Mouse (Mus musculus): Measurements from ENCODE around the gene Aebp1.

Aebp1 gene

GRCm38 (mm10) chr11:5893807-5894206 lies 32.1 kb downstream of the Aebp1 start:
- no peak for ATAC-seq (ENCODE audit: low TSS enrichment)

- ATAC-seq (ENCODE audit: low TSS enrichment) = no peak
Observed at GRCm38 (mm10) chr11:5897230-5897629, 35.5 kb downstream of the Aebp1 start.

GRCm38 (mm10) chr11:5897839-5898238 lies 36.1 kb downstream of the Aebp1 start:
- no peak for ATAC-seq (ENCODE audit: low TSS enrichment)

GRCm38 (mm10) chr11:5898531-5898930 lies 36.8 kb downstream of the Aebp1 start, which contains the start of gene Myl7:
TSS of gene Myl7 (minus strand) at chr11:5898782.
- no peak for ATAC-seq (ENCODE audit: low TSS enrichment)

GRCm38 (mm10) chr11:5899286-5899685 lies 37.5 kb downstream of the Aebp1 start:
- ATAC-seq (ENCODE audit: low TSS enrichment) = no peak

- ATAC-seq (ENCODE audit: low TSS enrichment) = no peak
Observed at GRCm38 (mm10) chr11:5901320-5901719, 39.6 kb downstream of the Aebp1 start.

GRCm38 (mm10) chr11:5901950-5902349 lies 40.2 kb downstream of the Aebp1 start:
- peak; percentile 24; the same call in 1 of the 2 replicates for ATAC-seq (ENCODE audit: low TSS enrichment)

- ATAC-seq (ENCODE audit: low TSS enrichment) = no peak
Observed at GRCm38 (mm10) chr11:5902390-5902789, 40.6 kb downstream of the Aebp1 start.

- ATAC-seq (ENCODE audit: low TSS enrichment) = peak; percentile 61
Observed at GRCm38 (mm10) chr11:5903844-5904243, 42.1 kb downstream of the Aebp1 start.

- ATAC-seq (ENCODE audit: low TSS enrichment) = no peak
Observed at GRCm38 (mm10) chr11:5904357-5904756, 42.6 kb downstream of the Aebp1 start.

- ATAC-seq (ENCODE audit: low TSS enrichment) = no peak
Observed at GRCm38 (mm10) chr11:5904871-5905270, 43.1 kb downstream of the Aebp1 start.

GRCm38 (mm10) chr11:5905778-5906518 lies 44.2 kb downstream of the Aebp1 start:
- no peak for ATAC-seq (ENCODE audit: low TSS enrichment)

- ATAC-seq (ENCODE audit: low TSS enrichment) = no peak
Observed at GRCm38 (mm10) chr11:5907096-5907495, 45.3 kb downstream of the Aebp1 start.

- no peak for ATAC-seq (ENCODE audit: low TSS enrichment)
Observed at GRCm38 (mm10) chr11:5908642-5909041, 46.9 kb downstream of the Aebp1 start.

GRCm38 (mm10) chr11:5912635-5913034 lies 50.9 kb downstream of the Aebp1 start:
- peak; percentile 79 for ATAC-seq (ENCODE audit: low TSS enrichment)

- peak; percentile 42; the same call in 1 of the 2 replicates for ATAC-seq (ENCODE audit: low TSS enrichment)
Observed at GRCm38 (mm10) chr11:5913256-5913655, 51.5 kb downstream of the Aebp1 start.

GRCm38 (mm10) chr11:5913936-5914335 lies 52.2 kb downstream of the Aebp1 start:
- 0 out of 2 replicates have a peak, but pooled peaks have one; percentile 22 for ATAC-seq (ENCODE audit: low TSS enrichment)

- ATAC-seq (ENCODE audit: low TSS enrichment) = no peak
Observed at GRCm38 (mm10) chr11:5914940-5915339, 53.2 kb downstream of the Aebp1 start.

- ATAC-seq (ENCODE audit: low TSS enrichment) = peak; percentile 42; the same call in 1 of the 2 replicates
Observed at GRCm38 (mm10) chr11:5915429-5916177, 53.9 kb downstream of the Aebp1 start.

- 0 out of 2 replicates have a peak, but pooled peaks have one; percentile 17 for ATAC-seq (ENCODE audit: low TSS enrichment)
Observed at GRCm38 (mm10) chr11:5916178-5916548, 54.4 kb downstream of the Aebp1 start.

- ATAC-seq (ENCODE audit: low TSS enrichment) = no peak
Observed at GRCm38 (mm10) chr11:5918111-5918510, 56.4 kb downstream of the Aebp1 start.

GRCm38 (mm10) chr11:5919606-5920005 lies 57.9 kb downstream of the Aebp1 start:
- no peak for ATAC-seq (ENCODE audit: low TSS enrichment)
